Mouse (Mus musculus): Measurements from ENCODE around the gene Cnot6l. TPM values are rescaled to one million over a fixed set of nuclear protein-coding genes. Genes with fewer than 3 reads are reported as not detected.

The Cnot6l gene
- total RNA-seq, 2 experiments from 2014 or later = 76.6 to 78.7 TPM

- intact Hi-C loops (cut with DNase I) = no loop called here
- DNase-seq = no peak
Measured at GRCm38 (mm10) chr5:96029821-96030220, 134.2 kb downstream of the Cnot6l start.

Other genes starting within 250 kb of the Cnot6l start
- 1 to 10 TPM; 1.1 to 1.8 TPM for gene Cxcl13, start 207.2 kb downstream of the Cnot6l start, total RNA-seq (2021)
- gene Mrpl1, start 45.3 kb upstream of the Cnot6l start, total RNA-seq (2021) = 10 to 100 TPM; 28.8 to 32.6 TPM
- gene Fras1, start 209.8 kb upstream of the Cnot6l start, total RNA-seq (2021) = 1 to 10 TPM; 1.3 to 1.5 TPM

Measured in heart, postnatal 36 days (tissue).